11 mouse cellular contexts compared by ENCODE assay signal in genomic region chr4:131488246-131488645, GRCm38 (mm10).
DNase-seq lines count a peak whose midpoint lies in the region; ATAC-seq lines count a peak whose summit lies in the region.
"Had no signal": no experiment of that assay in that cellular context is flagged by ENCODE, and none has a peak within 500 bp of the region (broad histone marks: within the 10 kb centered on the region; RNA-seq: fewer than 3 reads in every experiment).

No protein-coding gene starts in this region.

- peak overlapping the region; percentile 60; the same call in 1 of the 2 replicates for H3K27ac ChIP-seq in kidney, embryonic 16.5 days (ENCODE audit: low read length)
- H3K27ac ChIP-seq: layer of hippocampus, adult 2 months had no signal

- H3K27me3 ChIP-seq in kidney, embryonic 16.5 days (ENCODE audit: insufficient read depth, low read length), result peaks cover 12% of the 10 kb centered on the region; the same call in 1 of the 2 replicates

- WGBS in kidney, embryonic 16.5 days, result 7% methylated on average over 6 of the region's 6 CpGs

- H3K9me3 ChIP-seq in kidney, embryonic 16.5 days (ENCODE audit: low read length), result no peaks in the 10 kb centered on the region

- peak overlapping the region; percentile 36; the same call in 1 of the 2 replicates for H3K9ac ChIP-seq in kidney, embryonic 16.5 days (replicated peaks; ENCODE audit: low read length)

- ATAC-seq in kidney, embryonic 16.5 days (ENCODE audit: low FRiP score, low TSS enrichment), result peak; percentile 40; the same call in 1 of the 2 replicates
- no peak for ATAC-seq in monocyte, adult 5-6 weeks (replicated peaks; ENCODE audit: insufficient number of reproducible peaks, low FRiP score, low TSS enrichment, poor library complexity, severe bottlenecking)

- DNase-seq in ovary, adult 18-20 months (ENCODE audit: low spot score), result peak; percentile 31
- DNase-seq in ovary, postnatal 10 days (ENCODE audit: low spot score), result no peak
- DNase-seq in cerebellum, adult 9-11 months, result peak; percentile 72
- peak; percentile 52 for DNase-seq in skeletal muscle tissue, adult 2 months (ENCODE audit: low read depth, low spot score)
- no peak for DNase-seq in T-cell, adult 2 months (ENCODE audit: low spot score)
- DNase-seq in thymus, postnatal 14 days, result no peak
- DNase-seq: heart, postnatal 10 days had no signal

- peaks cover 31% of the 10 kb centered on the region for H3K4me1 ChIP-seq in kidney, embryonic 16.5 days (ENCODE audit: insufficient read depth, low read length)

- H3K4me3 ChIP-seq in kidney, embryonic 16.5 days (ENCODE audit: low read length), result no peak overlapping the region
- H3K4me3 ChIP-seq: layer of hippocampus, adult 2 months had no signal

- H3K4me2 ChIP-seq in kidney, embryonic 16.5 days (replicated peaks; ENCODE audit: low read depth, low read length), result no peak overlapping the region
- H3K4me2 ChIP-seq: liver, embryonic 11.5 days had no signal

- no peaks in the 10 kb centered on the region for H3K36me3 ChIP-seq in kidney, embryonic 16.5 days (ENCODE audit: insufficient read depth, low read length)

Comparison
In these comparisons a context has a peak if more than half of its experiments do, and no peak if none do; other contexts are left out.
1. DNase-seq: peak in ovary, adult 18-20 months (single experiment), cerebellum, adult 9-11 months (single experiment) and skeletal muscle tissue, adult 2 months (single experiment); none in ovary, postnatal 10 days (single experiment), T-cell, adult 2 months (single experiment) and thymus, postnatal 14 days (single experiment).